Mouse (Mus musculus): ENCODE results near the gene Ccdc92.

DNA sequence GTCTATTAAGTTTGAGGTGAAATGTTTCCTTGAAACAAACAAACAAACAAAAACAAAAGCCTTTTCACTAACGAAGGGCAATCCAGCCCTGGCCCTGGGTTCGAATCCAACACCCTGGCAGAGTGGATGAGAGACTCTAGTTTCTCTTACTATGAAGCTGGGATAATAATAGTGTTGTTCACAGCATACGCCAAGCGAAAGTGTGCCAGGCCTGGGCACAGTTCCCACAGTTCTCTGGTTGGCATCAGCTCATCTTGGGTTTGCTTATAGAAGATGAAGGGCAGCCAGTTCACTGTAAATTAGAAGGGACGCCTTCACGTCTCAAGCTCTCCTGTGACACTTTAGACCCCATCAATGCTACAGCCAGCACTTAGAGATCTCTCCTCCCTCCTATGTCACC lies 39.5 kb upstream of the Ccdc92 start:
- TF ChIP-seq CTCF (IDR thresholded peaks at IDR 0.05; ENCODE audit: low read depth) (no peak), EP300 (IDR thresholded peaks at IDR 0.05; ENCODE audit: low read depth) (no peak)
